ENCODE assay signal across 22 mouse cellular contexts in the genomic region with DNA sequence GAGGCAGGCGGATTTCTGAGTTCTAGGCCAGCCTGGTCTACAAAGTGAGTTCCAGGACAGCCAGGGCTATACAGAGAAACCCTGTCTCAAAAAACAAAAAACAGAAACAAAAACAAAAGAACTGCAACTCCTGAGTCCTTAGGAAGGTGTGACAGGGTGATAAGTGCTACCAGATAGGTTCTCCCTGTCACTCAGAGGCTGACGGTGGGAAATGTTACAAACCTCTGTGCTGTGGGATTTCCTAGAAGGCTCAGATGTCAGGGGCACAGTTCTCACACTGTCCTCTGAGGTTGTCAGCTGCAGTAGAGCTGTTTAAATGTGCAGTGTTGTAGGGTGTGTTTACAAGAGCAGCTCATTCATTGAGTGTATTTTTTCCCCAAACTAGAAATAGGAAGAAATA. TPM values are rescaled to one million over a fixed set of nuclear protein-coding genes. Genes with fewer than 3 reads are reported as not detected.
"Had no signal": no experiment of that assay in that cellular context is flagged by ENCODE, and none has a peak within 500 bp of the region (broad histone marks: within the 10 kb centered on the region; RNA-seq: fewer than 3 reads in every experiment).

No protein-coding gene starts in this region.

- H3K4me3 ChIP-seq: layer of hippocampus, adult 2 months; left cerebral cortex, adult 2 months; limb, embryonic 12.5 days; limb, embryonic 15.5 days; megakaryocyte, embryonic 14.5 days had no signal

- H3K4me2 ChIP-seq: limb, embryonic 12.5 days; limb, embryonic 15.5 days; lung, embryonic 14.5 days; midbrain, embryonic 11.5 days had no signal

- DNase-seq: kidney, adult 2 months; kidney, postnatal 25 days; layer of hippocampus, adult 9-11 months; layer of hippocampus, postnatal 36 days; left cerebral cortex, postnatal 4 days; lung, embryonic 14.5 days; midbrain, embryonic 14.5 days; thymus, adult 2 months; thymus, postnatal 14 days; thymus, postnatal 4 days had no signal

- H3K9ac ChIP-seq: limb, embryonic 12.5 days; limb, embryonic 15.5 days; lung, embryonic 14.5 days had no signal

- ATAC-seq: lung, postnatal 0 days had no signal

- H3K27ac ChIP-seq: kidney, postnatal 0 days; layer of hippocampus, adult 2 months; left cerebral cortex, adult 2 months; limb, embryonic 12.5 days; limb, embryonic 15.5 days; macrophage; stomach, postnatal 0 days had no signal

- H3K9me3 ChIP-seq: limb, embryonic 15.5 days had no signal

- H3K27me3 ChIP-seq: limb, embryonic 12.5 days; limb, embryonic 15.5 days; megakaryocyte, embryonic 14.5 days had no signal

RNA-seq across cellular contexts. Expression of a gene that starts 38.2 kb away (rescaled TPM):
- polyA plus RNA-seq: kidney, adult 2 months; limb, embryonic 12.5 days; liver, embryonic 16.5 days; lung, postnatal 0 days; macrophage; spleen, adult 2 months; stomach, postnatal 0 days; thymus, adult 2 months had no signal
